Mouse (Mus musculus) cortical plate, adult 2 months (tissue): ENCODE data around the gene Galns.

ENCODE experiments used
- CTCF ChIP-seq: fragments of 200-500 bp; IDR thresholded peaks from 2 replicates; pipeline ENCODE4 v1.5.1; 2011; ENCODE audit warnings: mild to moderate bottlenecking, control low read depth, low read length; ENCODE audit not compliant: insufficient read depth; ENCODE audit errors: extremely low read depth
- POLR2A ChIP-seq: fragments of 200-500 bp; IDR thresholded peaks from 2 replicates; pipeline ENCODE4 v1.6.1; 2011; ENCODE audit warnings: mild to moderate bottlenecking, low read length, control low read depth; ENCODE audit not compliant: insufficient read depth; ENCODE audit errors: extremely low read depth

DNA sequence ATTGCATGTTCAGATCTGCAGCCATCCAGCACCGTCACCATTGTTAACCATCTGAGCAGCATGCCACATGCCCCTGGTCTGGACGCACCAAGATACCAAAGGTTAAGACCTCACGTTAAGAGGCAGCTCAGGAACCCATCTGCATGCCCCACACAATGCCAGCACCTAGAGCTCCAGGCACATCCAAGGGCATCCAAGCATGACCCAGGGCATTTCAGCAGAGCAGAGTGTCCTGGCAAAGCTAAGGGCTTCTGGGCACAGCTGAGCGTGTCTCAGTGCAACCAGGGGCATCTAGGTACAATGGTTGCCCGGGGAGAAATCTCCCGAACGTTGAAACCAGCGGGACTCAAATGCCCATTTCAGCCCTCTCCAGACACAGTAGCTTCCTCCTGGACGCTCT lies 10.6 kb downstream of the Galns start:
- no peak for TF ChIP-seq CTCF
- TF ChIP-seq POLR2A = no peak
